Mouse (Mus musculus): ENCODE measurements around the gene Tada3.

DNA sequence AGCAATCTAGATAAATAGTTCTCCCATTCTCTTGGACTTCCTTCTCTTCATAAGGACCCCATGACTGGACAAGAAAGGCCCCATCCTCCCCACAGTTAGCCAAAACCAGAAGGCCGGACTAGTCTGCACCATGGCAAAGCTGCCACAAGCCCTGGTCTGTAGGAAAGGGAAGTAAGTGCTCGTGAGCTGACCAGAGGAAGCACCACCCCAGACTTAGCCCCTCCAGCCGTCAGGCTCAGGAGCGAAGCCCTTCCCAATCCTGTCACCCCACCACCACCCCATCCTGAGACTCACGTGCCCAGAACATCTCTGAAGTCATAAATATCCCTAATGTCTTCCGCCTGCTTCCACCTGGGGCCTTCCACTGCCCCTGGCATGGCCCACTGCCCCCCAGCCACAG is 36.1 kb downstream of the Tada3 start:
- TF ChIP-seq GATA1 (IDR thresholded peaks at IDR 0.05; ENCODE audit: low read depth, low read length) (no peak), POLR2A (IDR thresholded peaks at IDR 0.05; ENCODE audit: control insufficient read depth in 1 of 2, insufficient read depth in 1 of 2, low read depth in 1 of 2, low read length in 2 of 2, poor library complexity in 1 of 2) (no peak), CTCF (IDR thresholded peaks at IDR 0.05 in 2 of 3, conservative IDR thresholded peaks at IDR 0.05 in 1 of 3; ENCODE audit: control insufficient read depth in 1 of 3, insufficient read depth in 1 of 3, low read depth in 2 of 3, low read length in 3 of 3, poor library complexity in 1 of 3, severe bottlenecking in 1 of 3) (no peak), EP300 (IDR thresholded peaks at IDR 0.05; ENCODE audit: low read depth in 1 of 2, low read length in 2 of 2) (no peak), E2F4 (IDR thresholded peaks at IDR 0.05; ENCODE audit: borderline replicate concordance, low read depth, low read length) (no peak), MEF2A (IDR thresholded peaks at IDR 0.05; ENCODE audit: extremely low read depth, insufficient replicate concordance, low read depth, low read length, poor library complexity, severe bottlenecking) (no peak), HCFC1 (IDR thresholded peaks at IDR 0.05; ENCODE audit: low read depth, low read length) (no peak), RCOR1 (IDR thresholded peaks at IDR 0.05; ENCODE audit: low read depth, low read length) (no peak), USF1 (IDR thresholded peaks at IDR 0.05; ENCODE audit: low read depth, low read length) (no peak), JUND (IDR thresholded peaks at IDR 0.05; ENCODE audit: low read depth, low read length) (no peak)
